Mouse (Mus musculus): ENCODE data around the gene Fbxl5. TPM values are rescaled to one million over a fixed set of nuclear protein-coding genes. Genes with fewer than 3 reads are reported as not detected.

Fbxl5 gene
- total and polyA plus RNA-seq, 3 experiments: 20.1 to 39.0 (median 32.6) TPM

GRCm38 (mm10) chr5:43787976-43788752 is 33.3 kb downstream of the Fbxl5 start:
- no peak for DNase-seq
- H3K36me3 ChIP-seq (ENCODE audit: control insufficient read depth, insufficient read depth, low read length): no peaks in the 10 kb centered on the region
- H3K27me3 ChIP-seq (ENCODE audit: control insufficient read depth, insufficient read depth, low read length): no peaks in the 10 kb centered on the region
- no peaks in the 10 kb centered on the region for H3K4me1 ChIP-seq (ENCODE audit: control insufficient read depth, insufficient read depth, low read length)
- H3K79me2 ChIP-seq (replicated peaks; ENCODE audit: control insufficient read depth, insufficient read depth, low read length): no peaks in the 10 kb centered on the region
- H3K4me3 ChIP-seq: no peak overlapping the region
- 65% methylated on average over 9 of the region's 9 CpGs for WGBS
- H3K27ac ChIP-seq: no peak overlapping the region
- intact Hi-C loops (cut with DNase I): loop anchor here (10.0 kb wide), 2 partner anchors 437 to 553 kb away; partner anchors contain the start of genes Cpeb2 and Tapt1
- TF ChIP-seq POLR2A (IDR thresholded peaks at IDR 0.05; ENCODE audit: insufficient read depth, low read depth, low read length) (no peak), CTCF (IDR thresholded peaks at IDR 0.05) (no peak), EP300 (IDR thresholded peaks at IDR 0.05; ENCODE audit: insufficient read depth, low read depth, low read length) (no peak)
- H3K9ac ChIP-seq (ENCODE audit: low read depth, low read length): no peak overlapping the region

GRCm38 (mm10) chr5:43786607-43787006 is 34.8 kb downstream of the Fbxl5 start:
- Histone ChIP-seq H3K79me2 (replicated peaks; ENCODE audit: control insufficient read depth, insufficient read depth, low read length) (no peaks in the 10 kb centered on the region), H3K27me3 (ENCODE audit: control insufficient read depth, insufficient read depth, low read length) (no peaks in the 10 kb centered on the region), H3K27ac (no peak overlapping the region), H3K9ac (ENCODE audit: low read depth, low read length) (no peak overlapping the region), H3K36me3 (ENCODE audit: control insufficient read depth, insufficient read depth, low read length) (no peaks in the 10 kb centered on the region), H3K4me1 (ENCODE audit: control insufficient read depth, insufficient read depth, low read length) (peaks cover 3% of the 10 kb centered on the region; the same call in 1 of the 2 replicates), H3K4me3 (no peak overlapping the region)
- intact Hi-C loops (cut with DNase I): loop anchor here (10.0 kb wide), 2 partner anchors 438 to 552 kb away; partner anchors contain the start of genes Cpeb2 and Tapt1
- TF ChIP-seq POLR2A (IDR thresholded peaks at IDR 0.05; ENCODE audit: insufficient read depth, low read depth, low read length) (no peak), EP300 (IDR thresholded peaks at IDR 0.05; ENCODE audit: insufficient read depth, low read depth, low read length) (no peak), CTCF (IDR thresholded peaks at IDR 0.05) (no peak)
- 86% methylated on average over 4 of the region's 4 CpGs for WGBS
- no peak for DNase-seq

GRCm38 (mm10) chr5:43783996-43784395 is 37.4 kb downstream of the Fbxl5 start:
- Histone ChIP-seq H3K27me3 (ENCODE audit: control insufficient read depth, insufficient read depth, low read length) (no peaks in the 10 kb centered on the region), H3K79me2 (replicated peaks; ENCODE audit: control insufficient read depth, insufficient read depth, low read length) (no peaks in the 10 kb centered on the region), H3K4me1 (ENCODE audit: control insufficient read depth, insufficient read depth, low read length) (peaks cover 7% of the 10 kb centered on the region), H3K9ac (ENCODE audit: low read depth, low read length) (no peak overlapping the region), H3K27ac (no peak overlapping the region), H3K4me3 (no peak overlapping the region), H3K36me3 (ENCODE audit: control insufficient read depth, insufficient read depth, low read length) (no peaks in the 10 kb centered on the region)
- no peak for TF ChIP-seq POLR2A (IDR thresholded peaks at IDR 0.05; ENCODE audit: insufficient read depth, low read depth, low read length)
- TF ChIP-seq EP300 (IDR thresholded peaks at IDR 0.05; ENCODE audit: insufficient read depth, low read depth, low read length): no peak
- TF ChIP-seq CTCF (IDR thresholded peaks at IDR 0.05): no peak
- intact Hi-C loops (cut with DNase I): loop anchor here (10.0 kb wide), 2 partner anchors 441 to 549 kb away; partner anchors contain the start of genes Cpeb2 and Tapt1
- no peak for DNase-seq
- WGBS: 60% methylated on average over 2 of the region's 2 CpGs

- Histone ChIP-seq H3K27ac (peak overlapping the region; percentile 97), H3K9ac (ENCODE audit: low read depth, low read length) (peak overlapping the region; percentile 99), H3K4me1 (ENCODE audit: control insufficient read depth, insufficient read depth, low read length) (peaks cover 7% of the 10 kb centered on the region), H3K4me3 (peak overlapping the region; percentile 95), H3K79me2 (replicated peaks; ENCODE audit: control insufficient read depth, insufficient read depth, low read length) (no peaks in the 10 kb centered on the region), H3K27me3 (ENCODE audit: control insufficient read depth, insufficient read depth, low read length) (no peaks in the 10 kb centered on the region), H3K36me3 (ENCODE audit: control insufficient read depth, insufficient read depth, low read length) (no peaks in the 10 kb centered on the region)
- intact Hi-C loops (cut with DNase I): loop anchor here (10.0 kb wide), 2 partner anchors 443 to 547 kb away; partner anchors contain the start of genes Cpeb2 and Tapt1
- 3% methylated on average over 82 of the region's 82 CpGs for WGBS
- DNase-seq: peak; percentile 87 to 90
- no peak for TF ChIP-seq EP300 (IDR thresholded peaks at IDR 0.05; ENCODE audit: insufficient read depth, low read depth, low read length)
- TF ChIP-seq POLR2A (IDR thresholded peaks at IDR 0.05; ENCODE audit: insufficient read depth, low read depth, low read length): peak; percentile 88
- no peak for TF ChIP-seq CTCF (IDR thresholded peaks at IDR 0.05)
These were observed 39.2 kb downstream of the Fbxl5 start for GRCm38 (mm10) chr5:43781977-43782930.

- no peak for TF ChIP-seq POLR2A (IDR thresholded peaks at IDR 0.05; ENCODE audit: insufficient read depth, low read depth, low read length)
- no peak for TF ChIP-seq CTCF (IDR thresholded peaks at IDR 0.05)
- no peak for TF ChIP-seq EP300 (IDR thresholded peaks at IDR 0.05; ENCODE audit: insufficient read depth, low read depth, low read length)
- Histone ChIP-seq H3K4me1 (ENCODE audit: control insufficient read depth, insufficient read depth, low read length) (peaks cover 7% of the 10 kb centered on the region), H3K27ac (peak overlapping the region; percentile 97), H3K27me3 (ENCODE audit: control insufficient read depth, insufficient read depth, low read length) (no peaks in the 10 kb centered on the region), H3K4me3 (peak overlapping the region; percentile 95), H3K9ac (ENCODE audit: low read depth, low read length) (peak overlapping the region; percentile 99), H3K36me3 (ENCODE audit: control insufficient read depth, insufficient read depth, low read length) (peaks cover 6% of the 10 kb centered on the region), H3K79me2 (replicated peaks; ENCODE audit: control insufficient read depth, insufficient read depth, low read length) (no peaks in the 10 kb centered on the region)
- intact Hi-C loops (cut with DNase I): loop anchor here (10.0 kb wide), 2 partner anchors 443 to 547 kb away; partner anchors contain the start of genes Cpeb2 and Tapt1
- under 1% methylated on average over 59 of the region's 61 CpGs for WGBS
- no peak for DNase-seq
These were observed 39.9 kb downstream of the Fbxl5 start for GRCm38 (mm10) chr5:43781423-43781976.
